Mouse (Mus musculus) heart, postnatal 4 days (tissue): ENCODE data around the gene Cep290. TPM values are rescaled to one million over a fixed set of nuclear protein-coding genes. Genes with fewer than 3 reads are reported as not detected.
"Not testable (repeated sequence)": the region's sequence is repeated elsewhere in the genome, so short reads cannot be mapped to it uniquely, and the experiment has no call there.

Source experiments
- DNase-seq: peaks from one replicate; pipeline ENCODE4 v3.0.0; 2021
- total RNA-seq, 2 experiments: library from RNA; stranded (reverse); gene quantifications; 2 replicates each; pipeline ENCODE4 v1.2.3; 2021

Cep290 gene
- total RNA-seq: 1 to 10 TPM; 3.9 to 5.2 TPM

DNA sequence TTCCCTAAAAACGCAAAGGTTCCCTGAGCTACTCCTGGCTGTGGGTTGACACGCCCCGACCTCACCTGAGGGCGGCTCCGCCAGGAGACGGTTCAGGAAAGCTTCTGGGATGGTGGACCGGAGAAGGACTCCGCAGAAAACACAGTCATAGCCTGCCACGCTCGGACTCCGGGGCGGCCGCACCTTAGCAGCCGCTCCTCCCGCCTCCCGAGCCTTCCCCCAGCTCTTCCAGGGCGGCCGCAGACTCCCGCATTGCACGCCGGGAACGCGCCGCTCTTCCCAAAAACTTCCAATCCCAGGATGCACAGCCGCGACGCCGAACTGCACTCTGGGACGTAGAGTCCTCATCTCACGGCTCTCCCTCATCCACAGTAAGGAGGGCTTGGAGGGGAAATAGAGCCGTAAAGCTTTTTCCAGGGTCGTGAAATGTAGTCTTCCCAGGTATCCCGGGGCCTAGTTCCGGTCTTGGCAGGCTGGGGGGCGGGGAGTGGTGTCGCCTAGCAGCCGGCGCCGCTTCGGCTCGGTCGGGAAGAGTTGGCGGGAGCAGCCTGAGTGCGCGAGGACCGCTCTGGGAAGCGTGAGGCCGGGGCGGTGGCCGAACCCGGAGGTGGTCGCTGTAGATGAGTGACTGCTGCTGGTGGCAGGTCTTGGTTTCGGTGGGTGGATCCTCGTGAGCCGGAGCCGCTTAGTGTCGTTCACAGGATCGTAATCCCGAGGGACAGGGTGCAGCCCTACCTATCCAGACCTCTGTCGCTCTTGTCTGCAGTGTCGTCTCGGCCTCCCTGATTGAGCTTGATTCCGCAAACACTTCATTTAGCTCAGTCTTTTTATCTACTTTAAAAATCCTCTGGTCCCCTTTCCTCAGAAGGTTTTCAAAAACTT is at the start of gene Cep290, which contains the start of gene Tmtc3:
Gene Cep290, plus strand, starts transcription at position 462 of the 882 bp plus-strand sequence.
Gene Tmtc3, minus strand, starts transcription at position 254 of the 882 bp plus-strand sequence.
- peak; percentile 94 for DNase-seq

DNA sequence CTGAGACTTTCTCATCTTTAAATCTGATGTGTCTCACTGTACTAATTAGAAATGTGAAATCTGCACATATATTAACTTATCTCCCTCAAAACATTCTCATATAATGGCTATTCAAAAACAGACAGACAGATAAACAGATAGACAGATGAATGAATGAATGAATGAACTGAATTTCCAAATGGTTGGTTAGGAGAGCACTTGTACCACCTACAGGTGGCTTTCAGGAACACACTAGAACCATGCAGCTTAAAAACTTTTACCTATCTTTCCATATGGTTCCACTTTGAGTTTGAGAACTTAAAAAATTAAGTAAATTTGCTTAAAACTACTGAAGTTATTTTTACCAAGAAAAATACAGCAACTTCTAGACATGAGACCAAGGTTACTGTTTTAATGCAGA is 38.0 kb upstream of the Cep290 start:
- DNase-seq: no peak

DNA sequence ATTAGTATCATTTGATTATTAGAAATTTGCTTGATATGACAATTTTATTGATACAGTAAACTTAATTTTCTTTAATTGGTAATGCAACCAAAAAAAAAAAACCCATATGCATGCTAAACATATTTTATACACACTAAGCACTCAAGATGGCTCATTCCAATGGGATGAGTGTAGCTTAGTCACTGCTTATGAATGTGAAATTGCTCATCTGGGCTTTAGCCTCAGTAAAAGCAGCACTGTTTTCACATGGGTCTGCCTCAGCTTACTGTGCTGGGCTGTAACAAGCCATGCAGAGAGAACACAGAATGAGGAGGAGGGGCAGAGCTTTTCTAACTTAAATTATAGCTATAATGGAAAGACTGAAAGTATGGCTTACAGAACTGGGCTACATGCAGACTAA is 26.8 kb upstream of the Cep290 start:
- DNase-seq: no peak

DNA sequence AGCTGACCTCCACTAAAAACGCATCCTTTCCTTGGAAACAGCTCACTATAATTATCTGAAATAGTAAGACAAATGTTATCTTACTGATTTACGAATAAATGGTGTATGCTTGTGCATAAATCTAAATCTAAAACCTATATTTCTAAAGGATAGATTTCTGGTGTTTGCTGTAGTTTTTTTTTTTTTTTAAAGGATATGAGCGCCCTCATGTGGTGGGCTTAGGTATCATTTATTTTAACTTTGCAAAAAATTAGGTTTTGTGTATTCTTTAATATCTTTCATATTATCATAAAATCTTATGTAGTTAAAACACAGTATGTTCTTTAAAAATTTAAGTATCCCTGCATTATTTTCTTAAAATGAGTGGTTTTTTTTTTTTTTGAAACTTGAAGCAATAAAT is 12.3 kb upstream of the Cep290 start:
- DNase-seq: no peak

DNA sequence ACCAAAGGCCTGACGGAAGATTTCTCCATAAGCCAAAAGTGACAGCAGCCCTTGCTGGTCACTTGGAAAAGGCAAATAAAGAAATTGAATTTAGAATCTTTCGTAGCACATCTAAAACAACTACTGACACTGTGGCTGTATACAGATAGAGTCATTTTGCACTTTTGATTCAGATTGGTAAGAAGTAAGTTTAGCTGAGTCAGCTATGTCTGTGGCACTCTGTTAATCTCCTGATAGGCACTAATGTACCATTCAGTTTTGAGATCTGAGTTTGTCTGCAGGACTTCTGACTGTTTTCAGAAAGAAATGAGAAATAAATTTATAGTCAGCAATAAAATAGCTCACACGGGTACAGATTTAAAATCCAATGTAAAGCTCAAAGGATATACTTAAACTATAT is 7.8 kb upstream of the Cep290 start:
- no peak for DNase-seq

DNA sequence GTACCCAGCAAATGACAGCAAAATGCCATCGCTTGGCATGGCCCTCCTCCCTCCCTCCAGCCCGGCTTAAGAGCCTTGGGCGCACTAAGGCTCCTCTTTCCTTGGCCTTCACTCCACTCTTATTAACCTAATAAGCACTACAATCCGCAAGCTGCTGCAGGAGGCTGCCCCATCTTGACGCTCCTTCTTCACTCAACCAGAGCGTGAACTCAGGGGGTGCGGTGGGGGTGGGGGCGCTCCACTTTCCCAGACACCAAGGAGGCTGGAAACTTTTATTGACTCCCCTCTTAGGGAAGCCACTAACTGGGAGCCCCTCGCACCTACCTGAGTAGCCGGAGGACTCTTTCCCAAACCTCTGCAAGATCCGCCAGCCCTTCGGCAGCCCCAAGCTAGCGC is 659 bp upstream of the Cep290 start:
- peak; percentile 8 for DNase-seq

DNA sequence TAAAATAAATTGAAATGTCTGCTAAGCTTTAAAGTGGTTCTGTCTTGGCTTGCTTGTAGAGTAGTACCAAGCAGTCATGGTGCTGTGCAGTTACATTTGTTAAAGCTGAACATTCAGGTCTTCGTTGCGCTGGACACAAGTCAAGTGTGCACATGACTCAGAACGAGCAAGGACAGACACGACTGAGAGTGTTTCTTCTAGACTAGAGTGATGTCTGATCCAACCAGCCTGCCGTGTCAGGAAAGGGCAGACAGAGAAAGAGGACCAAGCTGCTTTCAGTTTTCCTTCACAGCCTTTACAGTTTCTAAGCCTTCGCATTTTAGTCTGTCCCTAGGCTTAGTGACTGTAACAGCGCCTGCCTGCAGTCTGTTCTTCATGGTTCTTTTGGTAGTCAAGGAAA is 4.6 kb downstream of the Cep290 start:
- no peak for DNase-seq

DNA sequence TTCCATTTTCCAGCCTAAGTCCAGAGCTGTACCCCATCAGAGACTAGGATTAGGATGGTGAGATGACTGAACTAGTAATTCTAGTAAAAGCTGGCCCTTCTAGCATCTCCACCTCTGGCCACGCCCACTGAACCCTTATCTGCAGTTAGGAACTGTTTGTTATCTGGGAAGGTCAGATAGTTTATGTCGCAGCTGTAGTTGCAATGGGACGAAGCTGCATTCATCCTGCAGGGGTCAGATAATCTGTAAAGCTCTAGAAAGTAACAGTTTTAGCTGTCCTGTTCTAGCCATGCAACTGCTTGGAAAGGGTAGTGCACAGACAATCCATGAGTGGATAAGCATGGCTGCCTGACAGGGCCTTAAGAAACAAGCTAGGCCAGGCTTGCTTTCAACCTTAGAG is 11.0 kb downstream of the Cep290 start:
- DNase-seq: no peak

DNA sequence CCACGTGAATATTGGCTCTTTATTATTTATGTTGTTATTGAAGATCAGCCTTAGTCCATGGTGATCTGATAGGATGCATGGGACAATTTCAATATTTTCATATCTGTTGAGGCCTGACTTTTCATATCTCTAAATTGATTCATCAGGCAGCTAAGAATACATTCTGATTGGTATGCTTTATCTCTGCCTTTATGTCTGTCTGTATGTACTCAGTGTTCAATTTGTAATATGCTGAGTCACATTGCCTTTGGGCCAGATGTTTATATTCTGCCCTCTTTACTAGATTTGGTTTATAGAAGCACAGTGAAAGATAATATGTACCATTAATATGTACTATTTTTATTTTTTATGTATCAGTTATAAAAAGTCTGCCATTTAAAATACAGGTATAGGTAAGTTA is 20.8 kb downstream of the Cep290 start:
- no peak for DNase-seq

DNA sequence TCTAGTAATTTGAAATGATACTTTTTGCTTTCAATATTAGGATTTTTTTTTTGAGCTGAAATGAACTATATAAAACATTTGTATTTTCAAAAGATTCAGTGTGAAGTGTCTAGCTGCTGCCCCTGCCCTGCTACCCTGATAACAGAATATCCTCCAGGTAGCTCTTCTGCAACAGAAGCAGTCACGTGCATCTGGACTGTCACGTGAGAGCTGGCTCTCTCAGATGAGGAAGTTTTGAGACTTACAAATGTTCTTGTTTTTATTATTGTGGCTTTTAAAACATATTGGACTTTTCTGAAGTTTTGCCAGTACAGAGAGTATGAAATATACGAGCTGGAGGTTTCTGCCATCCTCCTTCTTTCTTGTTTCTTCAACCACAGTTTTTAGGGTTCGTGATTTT is 34.3 kb downstream of the Cep290 start:
- no peak for DNase-seq

DNA sequence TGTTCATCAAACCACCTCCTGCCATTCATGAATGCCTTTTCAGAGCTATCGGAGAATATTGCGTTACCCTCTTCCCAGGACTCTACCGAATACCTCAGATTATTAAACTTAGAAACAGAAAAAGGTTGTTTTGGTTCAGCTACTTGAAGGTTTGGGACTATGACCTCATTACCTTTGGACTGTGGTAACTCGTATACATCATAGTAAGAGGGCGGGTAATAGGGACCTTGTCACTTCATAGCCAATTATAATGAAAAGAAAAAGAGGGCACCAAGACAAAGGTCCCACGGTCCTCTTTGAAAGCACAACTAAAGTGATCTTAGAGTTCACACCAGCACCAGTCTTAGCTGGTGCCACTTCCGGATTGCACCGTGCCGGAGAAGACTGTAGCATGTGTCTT is 35.0 kb downstream of the Cep290 start:
- no peak for DNase-seq

DNA sequence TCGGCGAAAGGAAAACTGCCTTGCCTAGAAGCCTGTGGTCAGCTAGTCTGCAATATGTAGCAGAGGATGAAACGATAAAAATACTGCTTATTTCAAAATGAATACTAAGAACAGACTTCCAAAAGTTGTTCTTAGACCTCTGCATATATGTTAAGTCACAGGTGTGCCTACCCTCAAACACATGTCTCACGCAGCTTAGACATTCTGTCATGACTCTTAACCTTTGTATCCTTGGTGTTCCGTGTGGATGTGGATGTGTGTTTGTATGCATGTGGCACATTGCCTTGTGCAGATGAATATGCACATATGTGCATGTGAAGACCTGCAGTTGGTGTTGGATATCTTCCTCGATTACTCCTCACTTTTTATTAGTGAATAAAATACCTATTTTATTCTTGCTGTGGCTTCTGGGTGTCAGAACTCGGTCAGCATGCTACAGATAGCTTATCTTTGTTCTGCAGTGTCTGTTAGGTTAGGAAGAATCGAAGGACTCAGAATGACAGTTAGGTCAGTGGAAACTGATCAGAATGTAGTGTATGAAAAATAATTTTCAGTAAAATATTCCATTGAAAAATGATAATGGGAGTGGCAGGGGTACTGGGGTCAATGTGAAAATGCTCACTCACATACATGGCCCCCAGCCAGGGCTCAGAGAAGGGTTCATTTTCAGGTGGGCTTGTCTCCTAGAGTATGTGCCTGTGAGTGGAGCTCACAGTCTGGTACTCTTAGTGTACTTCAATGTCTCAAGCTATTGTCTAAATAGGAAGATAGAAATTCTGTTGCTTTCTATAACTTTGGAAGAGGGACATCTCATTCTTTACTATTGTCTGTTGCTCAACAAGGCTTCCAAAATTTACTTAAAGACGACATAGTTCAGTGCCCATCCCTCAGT is 37.4 kb downstream of the Cep290 start:
- no peak for DNase-seq

DNA sequence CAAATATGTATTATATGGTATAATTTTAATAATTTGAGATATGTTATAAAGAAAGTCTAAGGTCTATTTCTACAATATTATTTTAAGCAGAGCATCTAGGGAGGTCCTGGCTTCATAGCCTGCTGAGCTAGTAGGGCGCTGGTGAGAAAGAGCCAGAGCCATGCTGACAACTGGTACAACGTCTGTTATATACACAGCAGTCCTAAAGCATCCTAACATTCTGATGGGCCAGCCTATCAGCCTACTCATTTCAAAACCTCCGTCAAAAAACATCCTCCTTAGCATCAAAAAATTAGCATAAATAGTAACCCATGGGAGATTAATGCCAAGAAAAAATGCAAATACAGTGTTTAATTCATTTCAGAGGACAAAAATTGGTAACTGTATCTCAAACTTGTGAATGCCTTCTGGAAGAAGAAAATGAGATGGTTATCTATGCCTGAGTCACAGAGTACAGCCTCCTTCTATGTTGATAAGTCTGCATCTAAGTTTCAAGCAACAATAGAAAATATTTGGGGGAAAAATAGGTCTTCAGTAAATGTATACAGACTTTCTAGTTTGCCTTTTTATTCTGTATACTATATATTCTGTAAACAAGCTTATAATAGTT is 69.3 kb downstream of the Cep290 start:
- DNase-seq: no peak

DNA sequence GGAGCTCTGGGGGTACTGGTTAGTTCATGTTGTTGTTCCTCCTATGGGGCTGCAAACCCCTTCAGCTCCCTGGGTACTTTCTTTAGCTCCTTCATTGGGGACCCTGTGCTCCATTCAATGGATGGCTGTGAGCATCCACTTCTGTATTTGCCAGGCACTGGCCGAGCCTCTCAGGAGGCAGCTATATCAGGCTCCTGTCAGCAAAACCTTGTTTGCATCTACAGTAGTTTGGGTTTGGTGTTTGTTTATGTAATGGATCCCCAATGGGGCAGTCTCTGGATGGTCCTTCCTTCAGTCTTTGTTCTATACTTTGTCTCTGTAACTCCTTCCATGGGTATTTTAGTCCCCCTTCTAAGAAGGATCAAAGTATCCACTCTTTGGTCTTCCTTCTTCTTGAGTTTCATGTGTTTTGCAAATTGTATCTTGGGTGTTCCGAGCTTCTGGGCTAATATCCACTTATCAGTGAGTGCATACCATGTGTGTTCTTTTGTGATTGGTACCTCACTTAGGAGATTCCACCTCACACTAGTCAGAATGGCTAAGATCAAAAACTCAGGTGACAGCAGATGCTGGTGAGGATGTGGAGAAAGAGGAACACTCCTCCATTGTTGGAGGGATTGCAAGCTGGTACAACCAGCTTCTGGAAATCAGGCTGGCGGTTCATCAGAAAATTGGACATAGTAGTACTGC is 73.0 kb downstream of the Cep290 start:
- DNase-seq: not testable (repeated sequence)

DNA sequence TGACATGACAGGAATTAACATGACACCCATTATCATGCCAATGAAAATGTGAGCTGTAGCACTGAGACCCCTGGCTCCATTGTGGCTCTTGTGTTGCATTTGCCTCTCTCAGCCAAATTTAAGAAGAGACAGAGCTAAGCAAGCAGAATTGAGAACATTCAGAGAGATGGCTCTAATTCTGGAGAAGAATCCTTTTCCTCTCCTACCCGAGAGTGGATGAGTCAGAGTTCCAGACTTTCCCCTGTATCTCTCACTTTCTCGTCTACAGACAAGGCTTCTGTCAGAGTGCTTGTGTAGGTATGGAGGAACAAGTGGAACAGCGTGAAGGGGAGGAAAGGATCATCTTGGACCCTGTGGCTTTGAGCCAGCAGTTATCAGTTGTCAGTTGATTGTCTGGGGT is 76.8 kb downstream of the Cep290 start:
- no peak for DNase-seq

DNA sequence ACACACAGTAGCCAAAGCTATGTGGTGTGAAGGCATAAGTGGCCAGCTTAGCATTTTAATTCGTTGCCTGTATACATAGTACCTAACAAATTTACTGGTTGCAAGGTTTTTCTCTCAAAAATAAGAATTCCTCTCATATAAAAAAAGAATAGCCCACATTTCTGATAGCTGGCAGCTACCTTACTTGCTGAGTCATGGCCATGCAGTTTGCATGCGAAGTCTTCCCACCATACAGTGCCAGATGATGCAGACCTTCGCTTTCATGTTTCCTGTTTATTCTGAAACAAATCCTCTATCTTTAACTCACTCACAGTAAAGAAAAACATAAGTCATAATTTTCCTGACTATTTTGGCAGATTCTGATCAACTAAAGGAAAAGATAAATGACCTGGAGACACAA is 84.3 kb downstream of the Cep290 start:
- DNase-seq: no peak

DNA sequence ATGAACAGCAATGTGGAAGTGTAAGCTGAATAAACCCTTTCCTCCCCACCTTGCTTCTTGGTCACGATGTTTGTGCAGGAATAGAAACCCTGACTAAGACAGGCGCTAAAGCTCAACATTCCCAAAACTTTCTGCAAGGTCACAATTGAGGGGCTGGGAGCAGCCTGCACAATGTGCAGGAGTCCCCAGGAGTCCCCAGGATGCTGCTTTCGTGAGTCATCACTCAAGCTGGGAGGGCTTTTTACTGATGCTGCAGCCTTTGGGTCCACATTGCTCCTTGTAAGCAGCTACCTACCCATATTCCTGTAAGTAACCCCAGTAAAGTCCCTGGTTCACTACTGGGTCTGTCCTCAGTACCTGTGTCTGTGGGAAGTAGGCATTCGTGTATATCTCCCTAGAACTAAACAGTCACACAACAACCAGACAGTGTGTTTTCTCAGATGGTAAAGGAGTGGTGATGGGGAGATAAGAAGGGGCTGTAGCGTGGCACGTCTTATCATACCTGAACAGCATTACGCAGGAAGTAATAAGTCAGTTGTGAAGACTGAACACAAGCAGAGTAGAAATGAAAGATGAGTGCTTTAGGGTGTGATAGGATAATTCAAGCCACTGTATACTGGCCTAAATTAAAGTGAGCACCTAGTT is 87.3 kb downstream of the Cep290 start:
- no peak for DNase-seq

DNA sequence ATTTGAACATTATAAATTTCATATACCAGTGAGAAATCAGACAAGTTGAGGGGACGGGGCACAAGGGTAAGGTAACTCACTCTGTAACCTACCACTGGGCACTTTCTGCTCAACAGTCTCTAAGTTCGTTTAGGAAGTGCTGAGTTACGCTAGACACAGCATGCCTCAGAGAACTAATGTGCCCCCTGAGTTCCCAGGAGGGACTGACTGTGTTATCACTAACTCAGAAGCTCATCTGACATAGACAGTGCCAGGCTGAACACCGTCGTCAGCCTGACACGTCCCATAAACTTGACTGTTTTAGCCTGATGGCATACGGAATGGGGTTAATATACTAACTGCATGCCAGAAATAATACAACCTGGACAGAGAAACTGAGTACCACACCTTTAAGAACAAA is 87.9 kb downstream of the Cep290 start:
- DNase-seq: no peak

DNA sequence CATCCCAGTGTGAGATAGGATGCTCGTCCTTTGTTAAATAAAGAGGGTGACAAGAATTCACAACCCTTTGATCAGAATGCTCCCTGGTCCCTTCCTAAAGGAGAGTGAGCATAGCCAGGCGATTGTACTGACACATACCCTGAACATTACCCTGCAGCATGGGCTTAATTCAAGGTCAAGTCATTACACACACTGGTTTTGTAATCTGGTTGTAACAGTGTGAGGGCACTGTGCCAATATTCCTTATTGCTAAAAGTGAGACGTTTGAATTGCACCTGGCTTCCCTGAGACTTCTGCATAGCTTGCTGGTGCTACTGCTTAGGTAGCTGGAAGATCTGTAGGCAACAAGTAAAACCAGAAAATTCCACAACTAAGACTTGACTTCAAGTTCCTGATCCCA is 96.8 kb downstream of the Cep290 start:
- no peak for DNase-seq

DNA sequence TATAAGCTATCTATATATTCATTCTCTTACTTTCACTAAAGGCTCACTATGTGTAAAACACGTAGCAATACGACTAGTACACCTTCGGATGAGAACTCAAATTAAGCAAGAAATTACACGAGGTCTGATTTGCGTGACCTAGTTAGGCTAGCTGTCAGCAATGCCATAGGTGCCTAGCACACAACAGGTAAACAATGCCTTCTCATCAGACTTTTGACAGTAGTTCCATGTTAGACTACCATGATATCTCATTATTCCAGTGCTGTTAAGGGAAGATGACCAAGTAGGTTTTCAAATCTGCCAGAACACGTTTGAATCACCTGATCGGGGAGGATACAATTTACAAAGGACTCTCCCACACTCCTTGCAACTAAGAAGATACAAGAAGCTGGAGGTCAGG is 101.2 kb downstream of the Cep290 start:
- no peak for DNase-seq

DNA sequence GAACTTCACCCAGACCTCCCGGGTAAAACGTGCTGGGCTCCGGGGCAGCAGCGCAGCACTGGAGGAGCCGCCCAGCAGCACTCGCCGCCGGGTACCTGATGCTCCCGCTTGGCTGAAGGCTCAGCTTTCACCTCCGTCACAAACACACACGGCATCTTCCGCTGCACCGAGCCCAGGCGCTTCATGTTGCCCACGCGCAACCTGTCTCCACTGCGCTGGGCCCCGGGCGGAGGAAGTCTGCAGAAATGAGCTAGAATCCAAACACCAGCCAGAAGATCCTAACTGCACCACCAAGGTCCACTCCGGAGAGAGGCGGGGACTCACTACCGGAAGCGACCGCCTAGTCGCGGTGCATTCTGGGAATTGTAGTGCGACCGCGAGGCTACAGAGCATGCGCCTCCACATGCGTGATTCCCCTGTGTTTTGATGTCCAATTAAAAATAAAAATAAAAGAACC is 101.6 kb downstream of the Cep290 start:
- peak; percentile 91 for DNase-seq

DNA sequence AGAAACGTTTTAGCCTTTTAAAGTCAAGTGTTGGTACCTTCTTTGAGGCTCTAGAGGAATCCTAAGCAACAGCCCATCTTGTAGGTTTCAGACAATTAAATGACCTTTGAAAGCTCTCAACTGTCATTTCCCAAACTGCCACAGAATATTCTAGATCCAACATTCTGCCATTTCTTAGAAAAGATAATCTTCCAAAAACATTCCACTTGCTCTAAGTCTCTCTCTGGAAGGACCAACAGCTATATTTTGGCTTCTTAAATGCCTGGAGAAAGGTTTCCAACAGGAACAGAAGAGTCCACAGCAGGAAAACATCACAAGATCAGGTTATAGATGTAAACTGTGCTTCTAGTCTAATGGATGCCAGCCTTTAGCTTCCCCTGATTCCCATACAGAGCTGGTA is 103.0 kb downstream of the Cep290 start, which contains the start of the genes 4930430F08Rik and 1700017N19Rik:
Gene 4930430F08Rik, minus strand, starts transcription at position 101 of the 400 bp plus-strand sequence.
Gene 1700017N19Rik, plus strand, starts transcription at position 162 of the 400 bp plus-strand sequence.
- no peak for DNase-seq
